Mouse (Mus musculus): ENCODE results near the gene Enkur.

- TF ChIP-seq POLR2A (IDR thresholded peaks at IDR 0.05; ENCODE audit: borderline replicate concordance, control insufficient read depth, low read depth, low read length): no peak
- no peak for TF ChIP-seq CTCF (IDR thresholded peaks at IDR 0.05; ENCODE audit: control insufficient read depth, insufficient read depth, low read length)
Observed at GRCm38 (mm10) chr2:21179136-21179535, 26.0 kb downstream of the Enkur start.
